Mouse (Mus musculus): ENCODE measurements at regions not wholly inside any gene's neighbourhood (a gene's known extent, or its start where the extent isn't known, plus 50 kb on each side); places are given as distances from the start of the nearest gene placed in this dataset.

DNA sequence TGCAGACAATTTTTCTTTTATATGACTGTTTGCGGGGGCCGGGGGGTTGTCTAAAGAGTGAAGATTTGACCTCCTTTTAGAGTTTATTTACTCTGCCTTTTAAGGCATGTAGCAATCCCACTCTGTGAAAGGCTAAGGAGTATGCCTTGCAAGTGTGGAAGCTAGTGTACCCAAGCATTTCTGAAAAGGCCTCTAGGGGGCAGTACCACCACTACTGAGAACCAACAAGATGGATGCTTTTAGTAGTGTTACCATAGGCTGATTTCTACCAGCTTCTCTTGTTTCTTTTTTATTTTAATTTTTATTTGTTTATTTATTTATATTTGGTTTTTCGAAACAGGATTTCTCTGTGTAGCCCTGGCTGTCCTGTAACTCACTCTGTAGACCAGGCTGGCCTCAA is 110.9 kb upstream of the Hmga2 start:
- no peak for TF ChIP-seq CTCF (IDR thresholded peaks at IDR 0.05; ENCODE audit: low read depth, low read length)
- TF ChIP-seq POLR2A (IDR thresholded peaks at IDR 0.05; ENCODE audit: borderline replicate concordance, low read depth, low read length): no peak
